Mouse (Mus musculus): ENCODE measurements at regions not wholly inside any gene's neighbourhood (a gene's known extent, or its start where the extent isn't known, plus 50 kb on each side); places are given as distances from the start of the nearest gene placed in this dataset.

DNA sequence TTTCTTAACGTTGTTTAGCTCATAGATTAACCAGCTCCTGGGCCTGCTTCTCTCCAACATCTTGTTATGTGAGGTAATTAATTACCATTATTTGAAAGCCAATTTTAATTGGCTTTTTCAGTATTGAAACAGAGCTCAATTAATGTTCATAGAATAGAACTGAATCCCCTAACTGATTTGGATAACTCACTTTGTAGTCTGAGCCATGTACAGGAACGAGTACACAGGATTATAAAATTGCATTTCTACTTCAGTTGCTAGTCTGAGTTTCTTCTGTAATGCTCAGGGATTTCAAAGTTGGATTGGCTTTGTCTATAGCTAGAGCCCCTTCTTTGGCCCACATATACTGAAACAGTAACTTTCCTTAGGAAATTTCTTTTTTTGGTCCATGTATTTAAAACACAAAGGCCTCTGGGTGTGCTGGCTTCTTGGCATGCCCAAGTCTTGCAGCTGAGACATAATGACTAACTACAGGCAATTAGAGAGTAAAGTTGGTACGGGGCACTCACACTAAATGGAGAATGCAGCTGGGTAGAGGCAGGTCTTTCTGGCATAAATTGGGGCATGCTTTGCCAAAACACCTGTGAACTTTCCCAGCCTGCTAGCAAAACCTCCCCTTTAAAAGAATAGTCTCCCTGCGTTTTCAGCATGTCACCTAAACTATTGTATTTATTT, 143.1 kb downstream of the Edem1 start:
- TF ChIP-seq CTCF (IDR thresholded peaks at IDR 0.05; ENCODE audit: low read depth): no peak
- TF ChIP-seq EP300 (IDR thresholded peaks at IDR 0.05; ENCODE audit: low read depth): no peak

Measured in liver, postnatal 0 days (tissue).